Mouse (Mus musculus): Measurements from ENCODE around the gene Reep1. TPM values are rescaled to one million over a fixed set of nuclear protein-coding genes. Genes with fewer than 3 reads are reported as not detected.

The Reep1 gene
- polyA plus RNA-seq, 1 experiment from 2014 or later, result 17.2 TPM

GRCm38 (mm10) chr6:71713532-71713931, 6.2 kb downstream of the Reep1 start:
- no peak overlapping the region for H3K4me2 ChIP-seq (replicated peaks)
- no peak for ATAC-seq (ENCODE audit: insufficient number of reproducible peaks, low FRiP score, low TSS enrichment, low read depth)
- no peaks in the 10 kb centered on the region for H3K9me3 ChIP-seq (replicated peaks)
- WGBS, result 71% methylated on average over 2 of the region's 2 CpGs
- H3K4me1 ChIP-seq, result peaks cover 7% of the 10 kb centered on the region; the same call in 1 of the 2 replicates
- no peaks in the 10 kb centered on the region for H3K36me3 ChIP-seq
- H3K27ac ChIP-seq (replicated peaks), result no peak overlapping the region
- H3K27me3 ChIP-seq, result peaks cover 7% of the 10 kb centered on the region
- no peak overlapping the region for H3K4me3 ChIP-seq (replicated peaks)
- H3K9ac ChIP-seq, result no peak overlapping the region

GRCm38 (mm10) chr6:71715006-71715405, 7.6 kb downstream of the Reep1 start:
- no peak for ATAC-seq (ENCODE audit: insufficient number of reproducible peaks, low FRiP score, low TSS enrichment, low read depth)
- Histone ChIP-seq H3K4me2 (replicated peaks) (no peak overlapping the region), H3K4me1 (0 out of 2 replicates have a peak, but pooled peaks cover 5% of the 10 kb centered on the region), H3K27ac (replicated peaks) (no peak overlapping the region), H3K9ac (no peak overlapping the region), H3K9me3 (replicated peaks) (no peaks in the 10 kb centered on the region), H3K36me3 (no peaks in the 10 kb centered on the region), H3K4me3 (replicated peaks) (no peak overlapping the region), H3K27me3 (no peaks in the 10 kb centered on the region)
- 58% methylated on average over 5 of the region's 5 CpGs for WGBS

- H3K9ac ChIP-seq, result no peak overlapping the region
- 0 out of 2 replicates have a peak, but pooled peaks cover 5% of the 10 kb centered on the region for H3K4me1 ChIP-seq
- no peak overlapping the region for H3K4me2 ChIP-seq (replicated peaks)
- no peak for ATAC-seq (ENCODE audit: insufficient number of reproducible peaks, low FRiP score, low TSS enrichment, low read depth)
- no peak overlapping the region for H3K27ac ChIP-seq (replicated peaks)
- H3K9me3 ChIP-seq (replicated peaks), result no peaks in the 10 kb centered on the region
- H3K36me3 ChIP-seq, result no peaks in the 10 kb centered on the region
- WGBS, result 98% methylated on average over 5 of the region's 5 CpGs
- no peak overlapping the region for H3K4me3 ChIP-seq (replicated peaks)
- no peaks in the 10 kb centered on the region for H3K27me3 ChIP-seq
These were observed 9.1 kb downstream of the Reep1 start for GRCm38 (mm10) chr6:71716434-71716833.

GRCm38 (mm10) chr6:71718322-71718721, 11.0 kb downstream of the Reep1 start:
- Histone ChIP-seq H3K27me3 (no peaks in the 10 kb centered on the region), H3K4me2 (replicated peaks) (no peak overlapping the region), H3K9me3 (replicated peaks) (no peaks in the 10 kb centered on the region), H3K9ac (no peak overlapping the region), H3K4me3 (replicated peaks) (no peak overlapping the region), H3K27ac (replicated peaks) (no peak overlapping the region), H3K36me3 (no peaks in the 10 kb centered on the region), H3K4me1 (0 out of 2 replicates have a peak, but pooled peaks cover 5% of the 10 kb centered on the region)
- WGBS, result 66% methylated on average over 2 of the region's 2 CpGs
- no peak for ATAC-seq (ENCODE audit: insufficient number of reproducible peaks, low FRiP score, low TSS enrichment, low read depth)

- no peak for ATAC-seq (ENCODE audit: insufficient number of reproducible peaks, low FRiP score, low TSS enrichment, low read depth)
- no peaks in the 10 kb centered on the region for H3K27me3 ChIP-seq
- WGBS, result 88% methylated on average over 4 of the region's 4 CpGs
These were observed 11.9 kb downstream of the Reep1 start for GRCm38 (mm10) chr6:71719302-71719701.

GRCm38 (mm10) chr6:71722988-71723387, 15.6 kb downstream of the Reep1 start:
- no peak overlapping the region for H3K9ac ChIP-seq
- H3K4me3 ChIP-seq (replicated peaks), result no peak overlapping the region
- no peaks in the 10 kb centered on the region for H3K36me3 ChIP-seq
- ATAC-seq (ENCODE audit: insufficient number of reproducible peaks, low FRiP score, low TSS enrichment, low read depth), result no peak
- no peaks in the 10 kb centered on the region for H3K9me3 ChIP-seq (replicated peaks)
- no peaks in the 10 kb centered on the region for H3K27me3 ChIP-seq
- 38% methylated on average over 2 of the region's 2 CpGs for WGBS
- no peak overlapping the region for H3K4me2 ChIP-seq (replicated peaks)
- no peak overlapping the region for H3K27ac ChIP-seq (replicated peaks)
- no peaks in the 10 kb centered on the region for H3K4me1 ChIP-seq

More at GRCm38 (mm10) chr6:71719302-71719701, 11.9 kb downstream of the Reep1 start:
- Histone ChIP-seq H3K36me3 (no peaks in the 10 kb centered on the region), H3K9ac (no peak overlapping the region), H3K4me2 (replicated peaks) (no peak overlapping the region), H3K4me3 (replicated peaks) (no peak overlapping the region), H3K27ac (replicated peaks) (no peak overlapping the region), H3K4me1 (0 out of 2 replicates have a peak, but pooled peaks cover 5% of the 10 kb centered on the region), H3K9me3 (replicated peaks) (no peaks in the 10 kb centered on the region)

GRCm38 (mm10) chr6:71723555-71723954, 16.2 kb downstream of the Reep1 start:
- 34% methylated on average over 4 of the region's 4 CpGs for WGBS
- Histone ChIP-seq H3K36me3 (no peaks in the 10 kb centered on the region), H3K4me2 (replicated peaks) (no peak overlapping the region), H3K4me1 (no peaks in the 10 kb centered on the region), H3K27ac (replicated peaks) (no peak overlapping the region), H3K27me3 (no peaks in the 10 kb centered on the region), H3K9ac (no peak overlapping the region), H3K9me3 (replicated peaks) (no peaks in the 10 kb centered on the region), H3K4me3 (replicated peaks) (no peak overlapping the region)
- peak; percentile 79; the same call in 1 of the 2 replicates for ATAC-seq (ENCODE audit: insufficient number of reproducible peaks, low FRiP score, low TSS enrichment, low read depth)

GRCm38 (mm10) chr6:71726710-71727109, 19.3 kb downstream of the Reep1 start:
- no peak for ATAC-seq (ENCODE audit: insufficient number of reproducible peaks, low FRiP score, low TSS enrichment, low read depth)
- WGBS, result 86% methylated on average over 7 of the region's 7 CpGs
- Histone ChIP-seq H3K9ac (no peak overlapping the region), H3K4me2 (replicated peaks) (no peak overlapping the region), H3K4me3 (replicated peaks) (no peak overlapping the region), H3K9me3 (replicated peaks) (no peaks in the 10 kb centered on the region), H3K4me1 (no peaks in the 10 kb centered on the region), H3K36me3 (no peaks in the 10 kb centered on the region), H3K27ac (replicated peaks) (no peak overlapping the region), H3K27me3 (no peaks in the 10 kb centered on the region)

GRCm38 (mm10) chr6:71728306-71728705, 20.9 kb downstream of the Reep1 start:
- Histone ChIP-seq H3K4me3 (replicated peaks) (no peak overlapping the region), H3K4me1 (no peaks in the 10 kb centered on the region), H3K27me3 (no peaks in the 10 kb centered on the region), H3K36me3 (no peaks in the 10 kb centered on the region), H3K27ac (replicated peaks) (no peak overlapping the region), H3K4me2 (replicated peaks) (no peak overlapping the region), H3K9me3 (replicated peaks) (no peaks in the 10 kb centered on the region), H3K9ac (no peak overlapping the region)
- no peak for ATAC-seq (ENCODE audit: insufficient number of reproducible peaks, low FRiP score, low TSS enrichment, low read depth)
- WGBS, result 81% methylated on average over 3 of the region's 3 CpGs

GRCm38 (mm10) chr6:71734910-71735599, 27.7 kb downstream of the Reep1 start:
- no peaks in the 10 kb centered on the region for H3K36me3 ChIP-seq
- no peaks in the 10 kb centered on the region for H3K9me3 ChIP-seq (replicated peaks)
- no peak for ATAC-seq (ENCODE audit: insufficient number of reproducible peaks, low FRiP score, low TSS enrichment, low read depth)
- H3K4me1 ChIP-seq, result peaks cover 11% of the 10 kb centered on the region; the same call in 1 of the 2 replicates
- H3K9ac ChIP-seq, result no peak overlapping the region
- no peak overlapping the region for H3K27ac ChIP-seq (replicated peaks)
- no peaks in the 10 kb centered on the region for H3K27me3 ChIP-seq
- no peak overlapping the region for H3K4me2 ChIP-seq (replicated peaks)
- no peak overlapping the region for H3K4me3 ChIP-seq (replicated peaks)
- WGBS, result 55% methylated on average over 4 of the region's 4 CpGs

GRCm38 (mm10) chr6:71735600-71736010, 28.2 kb downstream of the Reep1 start:
- Histone ChIP-seq H3K27ac (replicated peaks) (no peak overlapping the region), H3K9me3 (replicated peaks) (no peaks in the 10 kb centered on the region), H3K9ac (no peak overlapping the region), H3K27me3 (no peaks in the 10 kb centered on the region), H3K4me3 (replicated peaks) (no peak overlapping the region), H3K36me3 (no peaks in the 10 kb centered on the region), H3K4me2 (replicated peaks) (no peak overlapping the region), H3K4me1 (peaks cover 11% of the 10 kb centered on the region; the same call in 1 of the 2 replicates)
- WGBS, result 31% methylated on average over 4 of the region's 4 CpGs
- ATAC-seq (ENCODE audit: insufficient number of reproducible peaks, low FRiP score, low TSS enrichment, low read depth), result no peak

GRCm38 (mm10) chr6:71736101-71736500, 28.7 kb downstream of the Reep1 start:
- Histone ChIP-seq H3K36me3 (no peaks in the 10 kb centered on the region), H3K27me3 (no peaks in the 10 kb centered on the region), H3K9me3 (replicated peaks) (no peaks in the 10 kb centered on the region), H3K4me3 (replicated peaks) (no peak overlapping the region), H3K4me2 (replicated peaks) (no peak overlapping the region), H3K9ac (no peak overlapping the region), H3K27ac (replicated peaks) (no peak overlapping the region), H3K4me1 (peaks cover 15% of the 10 kb centered on the region)
- ATAC-seq (ENCODE audit: insufficient number of reproducible peaks, low FRiP score, low TSS enrichment, low read depth), result no peak
- 83% methylated on average over 5 of the region's 5 CpGs for WGBS
